8 mouse cellular contexts compared by ENCODE assay signal in the genomic region with DNA sequence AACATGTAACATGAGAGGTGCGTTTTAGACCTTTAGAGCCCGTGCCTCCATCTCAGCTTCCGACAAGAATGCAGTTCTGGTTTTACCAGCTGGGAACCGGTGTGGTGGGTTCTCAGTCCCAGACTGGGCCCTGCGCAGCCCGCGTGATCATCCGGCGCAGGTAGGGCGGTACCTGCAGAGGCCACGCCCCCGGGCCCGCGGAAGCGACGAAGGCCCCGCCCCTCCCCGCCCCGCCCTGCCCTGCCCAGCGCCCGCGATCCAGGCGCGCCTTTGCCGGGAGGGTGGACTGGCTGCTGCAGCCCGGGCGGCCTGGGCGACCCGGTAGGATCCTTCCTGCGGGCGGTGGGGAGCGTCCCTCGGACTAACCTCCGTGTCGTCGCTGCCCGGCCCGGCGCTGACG. TPM values are rescaled to one million over a fixed set of nuclear protein-coding genes. Genes with fewer than 3 reads are reported as not detected.
A peak's percentile ranks its signal among the peaks of the same experiment; 100 is the strongest.
DNase-seq lines count a peak whose midpoint lies in the region; ATAC-seq and TF ChIP-seq lines count a peak whose summit lies in the region.
"Not testable (repeated sequence)": the region's sequence is repeated elsewhere in the genome, so short reads cannot be mapped to it uniquely, and the experiment has no call there.

A gene (plus strand): TSS at position 228 of the 400 bp plus-strand sequence.

- not testable (repeated sequence) for TF ChIP-seq POLR2A in bone marrow macrophage, adult 2 months (IDR thresholded peaks at IDR 0.05; ENCODE audit: borderline replicate concordance, low read depth, low read length); testis, adult 2 months (IDR thresholded peaks at IDR 0.05; ENCODE audit: control insufficient read depth, low read depth, low read length)

- not testable (repeated sequence) for DNase-seq in left cerebral cortex, adult 8-10 months (ENCODE audit: low spot score in 2 of 2); midbrain, embryonic 14.5 days

- H3K27ac ChIP-seq in bone marrow macrophage, adult 2 months (ENCODE audit: insufficient read depth, low read depth, low read length); forebrain, embryonic 12.5 days; heart, embryonic 15.5 days; liver, embryonic 15.5 days (replicated peaks); midbrain, embryonic 14.5 days (replicated peaks; ENCODE audit: low read depth, low read length); testis, adult 2 months (ENCODE audit: control insufficient read depth, insufficient read depth, low read depth, low read length): not testable (repeated sequence)

- H3K4me2 ChIP-seq in forebrain, embryonic 12.5 days; heart, embryonic 15.5 days; liver, embryonic 15.5 days; midbrain, embryonic 14.5 days (ENCODE audit: low read length): not testable (repeated sequence)

- not testable (repeated sequence) for H3K9ac ChIP-seq in forebrain, embryonic 12.5 days; heart, embryonic 15.5 days; liver, embryonic 15.5 days; midbrain, embryonic 14.5 days (replicated peaks; ENCODE audit: low read length)

- H3K4me3 ChIP-seq in bone marrow macrophage, adult 2 months (ENCODE audit: insufficient read depth, low read length); forebrain, embryonic 12.5 days (replicated peaks); heart, embryonic 15.5 days; liver, embryonic 15.5 days (replicated peaks); midbrain, embryonic 14.5 days (replicated peaks; ENCODE audit: low read depth, low read length); testis, adult 2 months (ENCODE audit: control insufficient read depth, low read depth, low read length): not testable (repeated sequence)

- not testable (repeated sequence) for H3K4me1 ChIP-seq in bone marrow macrophage, adult 2 months (ENCODE audit: control insufficient read depth, insufficient read depth, low read length); forebrain, embryonic 12.5 days; heart, embryonic 15.5 days (replicated peaks); liver, embryonic 15.5 days (replicated peaks); midbrain, embryonic 14.5 days (ENCODE audit: control insufficient read depth, insufficient read depth, low read length); testis, adult 2 months (ENCODE audit: control insufficient read depth, insufficient read depth, low read length)

- not testable (repeated sequence) for H3K9me3 ChIP-seq in forebrain, embryonic 12.5 days; heart, embryonic 15.5 days (replicated peaks); liver, embryonic 15.5 days (replicated peaks); midbrain, embryonic 14.5 days (ENCODE audit: control insufficient read depth, low read length)

- H3K27me3 ChIP-seq in forebrain, embryonic 12.5 days; heart, embryonic 15.5 days; liver, embryonic 15.5 days; midbrain, embryonic 14.5 days (ENCODE audit: control insufficient read depth, insufficient read depth, low read length); testis, adult 2 months (ENCODE audit: control insufficient read depth, insufficient read depth, low read length): not testable (repeated sequence)

- H3K36me3 ChIP-seq in forebrain, embryonic 12.5 days (replicated peaks); heart, embryonic 15.5 days; liver, embryonic 15.5 days (replicated peaks); midbrain, embryonic 14.5 days (ENCODE audit: control insufficient read depth, insufficient read depth, low read length); testis, adult 2 months (ENCODE audit: control insufficient read depth, insufficient read depth, low read length): not testable (repeated sequence)

- ATAC-seq in forebrain, embryonic 12.5 days (ENCODE audit: low FRiP score) = peak; percentile 99
- ATAC-seq in heart, embryonic 15.5 days (replicated peaks; ENCODE audit: insufficient number of reproducible peaks, insufficient read depth, low FRiP score, low read depth) = peak; percentile 96
- peak; percentile 94 for ATAC-seq in inflammation-experienced regulatory T-cells, adult 6 months
- peak; percentile 97 for ATAC-seq in liver, embryonic 15.5 days (ENCODE audit: insufficient read depth)
- peak; percentile 99 for ATAC-seq in midbrain, embryonic 14.5 days (ENCODE audit: low FRiP score, low TSS enrichment)

- not testable (repeated sequence) for TF ChIP-seq CTCF in bone marrow macrophage, adult 2 months (IDR thresholded peaks at IDR 0.05; ENCODE audit: low read depth, low read length); testis, adult 2 months (IDR thresholded peaks at IDR 0.05; ENCODE audit: control insufficient read depth, insufficient read depth, insufficient replicate concordance, low read depth, low read length)

- no CpG with 5 or more reads among the region's 40 CpGs for WGBS in forebrain, embryonic 12.5 days
- WGBS in heart, embryonic 15.5 days = no CpG with 5 or more reads among the region's 40 CpGs
- no CpG with 5 or more reads among the region's 40 CpGs for WGBS in liver, embryonic 15.5 days (ENCODE audit: insufficient replicate concordance)
- WGBS in midbrain, embryonic 14.5 days = no CpG with 5 or more reads among the region's 40 CpGs

RNA-seq across cellular contexts. Expression of the gene that starts here (rescaled TPM):
- polyA plus RNA-seq in bone marrow macrophage, adult 2 months (2012; ENCODE audit: insufficient read depth, insufficient read length, missing spikeins) = 33.7 and 34.7 TPM in 2 replicates
- polyA plus RNA-seq in forebrain, embryonic 12.5 days (2016; fragmentation: Nextera tagmentation; extraction: Ambion mirVana) = 16.2 and 19.1 TPM in 2 replicates
- 20.0 and 22.2 TPM in 2 replicates for polyA plus RNA-seq in heart, embryonic 15.5 days (2015; fragmentation: Nextera tagmentation; extraction: Ambion mirVana)
- 10 to 100 TPM; 15.6 to 28.9 (median 16.6) TPM for polyA plus RNA-seq in inflammation-experienced regulatory T-cells, adult 6 months (2017; shearing (Covaris generic))
- 10 to 100 TPM in 3 of 4 experiments, 1 to 10 TPM in 1; 9.9 to 20.4 (median 18.9) TPM for total RNA-seq in left cerebral cortex, adult 8-10 months (2022)
- 7.6 and 7.8 TPM in 2 replicates for polyA plus RNA-seq in liver, embryonic 15.5 days (2015; fragmentation: Nextera tagmentation; extraction: Ambion mirVana)
- 45.6 and 48.2 TPM in 2 replicates for polyA plus RNA-seq in midbrain, embryonic 14.5 days (2014; fragmentation: Nextera tagmentation; extraction: Ambion mirVana)
- polyA plus RNA-seq in testis, adult 2 months (2012; rRNA removed) = 29.4 and 39.8 TPM in 2 replicates
